Mouse (Mus musculus) adrenal gland, adult 18-20 months (tissue): ENCODE results near the gene Csk. TPM values are rescaled to one million over a fixed set of nuclear protein-coding genes. Genes with fewer than 3 reads are reported as not detected.

Experiments used
- DNase-seq, 2 experiments: peaks; one replicate each; pipeline ENCODE4 v3.0.0; 2021 to 2022; ENCODE audit warnings: low spot score in 2 of 2
- long read RNA-seq, 2 experiments: library from polyadenylated mRNA; stranded (forward); transcript quantifications; one replicate each; pipeline ENCODE4 v2.0.0; 2021
- total RNA-seq, 2 experiments: library from RNA; stranded (reverse); gene quantifications; 1 replicate in 1 of 2; 2 replicates in 1 of 2; pipeline ENCODE4 v1.2.3; 2021

Gene Csk
- total RNA-seq = 10 to 100 TPM; 62.2 to 89.1 TPM
- long read RNA-seq, experiment 1, transcript Csk-201 (13 exons, 2,749 nt) = major isoform, 17 of 21 reads
- long read RNA-seq, experiment 1, partial matches to known transcripts = 1 of 21 reads
- long read RNA-seq, experiment 1, other reads (novel, unspliced or antisense) = 3 of 21 reads
- long read RNA-seq, experiment 2, transcript Csk-201 (13 exons, 2,749 nt) = major isoform, 37 of 63 reads
- long read RNA-seq, experiment 2, partial matches to known transcripts = 13 of 63 reads
- long read RNA-seq, experiment 2, other reads (novel, unspliced or antisense) = 12 of 63 reads

- DNase-seq = no peak
Observed at GRCm38 (mm10) chr9:57653283-57653682, at the start of gene Csk. TSS of gene Csk (minus strand) at chr9:57653631.

DNA sequence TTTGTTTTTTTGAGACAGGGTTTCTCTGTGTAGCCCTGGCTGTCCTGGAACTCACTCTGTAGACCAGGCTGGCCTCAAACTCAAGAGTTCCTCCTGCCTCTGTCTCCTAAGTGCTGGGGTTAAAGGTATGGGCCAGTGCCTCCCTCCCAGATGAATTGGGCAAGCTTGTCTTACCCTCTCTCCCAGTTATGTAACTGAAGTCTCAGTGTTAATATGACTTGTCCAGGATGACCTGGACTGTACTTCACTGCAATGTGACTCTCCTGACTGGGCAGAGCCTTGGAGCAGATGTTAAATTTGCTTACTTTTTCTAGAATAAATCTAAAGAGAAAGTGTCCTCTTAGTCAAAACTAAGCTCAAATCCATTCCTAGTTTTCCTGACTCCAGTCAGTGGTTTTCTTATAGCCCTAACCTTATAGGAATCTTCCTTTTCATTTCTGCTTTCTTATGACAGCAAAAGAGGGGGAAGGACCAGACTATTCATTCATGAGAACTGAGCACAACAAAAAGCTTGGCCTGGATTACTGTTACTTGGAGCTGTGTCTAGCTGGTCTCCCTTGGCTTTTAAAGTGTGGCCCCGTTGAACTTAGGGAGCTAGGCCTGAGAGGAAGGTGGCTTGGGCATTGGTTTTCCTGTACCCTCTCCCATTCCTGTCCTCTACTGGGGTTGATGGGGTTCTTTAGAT lies 45.2 kb upstream of the Csk start:
- DNase-seq = no peak

- no peak for DNase-seq
Observed at GRCm38 (mm10) chr9:57697380-57697779, 43.9 kb upstream of the Csk start.

- peak in 1 of 2 experiments; percentile 27 for DNase-seq
Observed at GRCm38 (mm10) chr9:57696380-57697285, 43.2 kb upstream of the Csk start.

DNA sequence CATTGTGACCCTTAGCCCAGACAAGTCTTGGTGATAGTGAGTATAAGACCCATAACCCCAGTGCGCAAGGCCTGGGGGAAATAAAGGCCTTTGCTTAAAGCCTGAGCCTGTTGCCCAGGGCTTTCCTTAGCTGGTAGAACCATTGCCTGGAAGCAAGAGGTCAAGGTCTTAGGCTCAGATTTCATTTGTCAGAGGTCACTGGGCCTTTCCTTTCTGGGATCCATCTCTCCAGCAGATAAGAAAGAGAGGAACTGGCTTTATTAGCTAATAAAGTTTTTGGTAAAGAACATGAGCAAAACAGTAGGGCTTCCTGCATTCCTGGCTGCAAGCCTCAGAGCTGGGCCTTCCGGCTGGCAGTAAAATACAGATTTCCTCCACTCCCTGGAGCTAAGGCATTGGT lies 40.7 kb upstream of the Csk start:
- no peak for DNase-seq

- no peak for DNase-seq
Observed at GRCm38 (mm10) chr9:57688606-57689005, 35.2 kb upstream of the Csk start.

- DNase-seq = no peak
Observed at GRCm38 (mm10) chr9:57688158-57688557, 34.7 kb upstream of the Csk start.

DNA sequence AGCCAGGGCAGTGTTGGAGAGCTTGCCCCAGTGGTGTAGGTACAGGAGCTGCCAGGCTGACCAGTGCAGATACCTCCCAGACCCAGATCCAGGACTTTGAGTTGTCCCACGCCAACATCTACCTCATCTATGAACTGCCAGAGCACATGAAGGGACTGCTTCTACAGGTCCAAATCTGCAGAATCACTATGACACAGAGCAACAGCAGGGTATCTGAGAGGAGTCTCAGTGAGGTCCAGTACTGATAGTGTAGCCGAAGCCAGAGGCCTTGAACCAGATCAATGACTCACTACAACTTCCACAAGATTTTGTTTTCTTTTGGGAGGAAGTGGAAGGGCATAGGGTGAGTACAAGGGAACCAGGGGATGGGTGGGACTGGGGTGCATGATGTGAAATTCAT lies 34.3 kb upstream of the Csk start, which contains the start of gene Cyp1a1:
Cyp1a1 (plus strand) TSS at position 178 of the 400 bp plus-strand sequence.
- peak in 1 of 2 experiments; percentile 12 for DNase-seq

GRCm38 (mm10) chr9:57686011-57686410 lies 32.6 kb upstream of the Csk start:
- DNase-seq = no peak

GRCm38 (mm10) chr9:57683520-57683919 lies 30.1 kb upstream of the Csk start, which contains the start of gene Cyp1a2:
TSS of gene Cyp1a2 (minus strand) at chr9:57683703.
- no peak for DNase-seq

- no peak for DNase-seq
Observed at GRCm38 (mm10) chr9:57681411-57681810, 28.0 kb upstream of the Csk start.

DNA sequence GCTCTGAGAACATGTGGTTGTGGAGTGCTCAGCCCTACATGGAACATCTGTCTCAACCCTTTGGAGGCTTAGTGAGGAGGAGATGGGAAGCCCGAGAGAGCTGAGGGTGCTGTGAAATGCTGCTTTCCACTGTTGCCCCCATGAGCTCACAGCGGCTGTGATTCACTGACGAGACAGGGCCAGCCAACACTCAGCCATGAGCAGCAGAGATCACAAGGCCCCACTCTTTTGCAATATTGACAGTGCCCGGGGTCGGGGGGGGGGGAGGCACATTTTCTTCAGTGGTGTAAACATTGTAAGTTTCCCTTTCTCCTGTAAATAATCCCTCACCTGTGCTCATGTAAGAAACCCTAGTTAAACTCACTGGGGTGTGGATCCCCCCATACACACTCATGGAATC lies 18.1 kb upstream of the Csk start:
- DNase-seq = no peak

DNA sequence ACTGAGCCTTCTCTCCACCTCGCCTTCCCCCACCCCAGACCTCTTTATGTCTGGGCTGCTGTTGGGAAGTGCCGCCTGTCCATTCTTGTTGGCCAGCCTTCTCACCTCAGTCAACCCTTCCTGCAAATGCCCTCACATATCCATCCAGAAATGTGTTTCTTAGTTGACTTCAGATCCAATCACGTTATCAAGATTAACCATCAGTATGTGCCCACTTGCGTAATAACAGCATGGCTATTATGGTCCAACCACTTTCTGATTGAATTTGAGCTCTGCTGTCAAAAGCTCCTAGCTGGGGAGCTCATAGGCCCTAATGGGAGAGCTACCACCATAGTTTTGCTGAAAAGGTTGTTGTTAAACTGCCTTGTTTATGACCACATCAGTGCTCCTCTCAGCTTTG lies 17.6 kb upstream of the Csk start:
- DNase-seq = no peak

DNA sequence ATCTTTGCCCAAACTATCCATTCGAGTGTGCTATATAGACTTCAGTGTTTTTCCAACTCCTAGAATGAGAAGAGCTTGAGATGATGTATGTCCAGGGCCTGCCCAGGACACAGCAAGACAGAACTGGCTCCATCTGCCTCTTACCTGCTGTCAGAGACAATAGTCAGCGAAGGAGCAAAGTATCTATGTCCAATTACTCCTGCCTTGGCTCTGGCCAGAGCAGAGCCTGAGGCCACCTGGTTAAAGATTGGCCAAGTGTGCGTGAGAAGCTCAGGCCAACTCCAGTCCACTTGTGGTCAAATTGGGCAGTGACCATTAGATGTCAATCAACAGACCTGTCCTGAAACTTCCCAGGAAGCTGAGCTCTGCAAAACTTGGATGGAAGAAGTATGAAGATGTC lies 16.1 kb upstream of the Csk start:
- no peak for DNase-seq

DNA sequence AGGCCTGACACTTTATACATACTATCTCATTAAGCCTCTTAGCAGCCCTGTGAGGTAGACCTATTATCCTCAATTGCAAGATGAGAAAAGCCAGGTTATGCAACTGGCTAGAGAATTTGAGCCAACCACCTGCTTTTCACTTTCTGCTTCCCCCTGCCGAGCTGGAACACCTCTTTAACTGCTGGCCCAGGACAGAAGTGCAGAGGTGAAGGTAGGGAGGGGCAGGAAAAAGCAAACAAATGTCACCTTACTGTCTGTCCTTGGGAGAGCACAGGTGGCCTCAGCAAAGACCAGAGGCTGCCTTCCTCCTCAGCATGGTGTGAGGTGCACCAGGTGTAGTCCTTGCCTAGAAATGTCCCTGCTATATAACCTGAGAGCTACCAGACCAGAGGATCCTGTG lies 14.8 kb upstream of the Csk start:
- no peak for DNase-seq

DNA sequence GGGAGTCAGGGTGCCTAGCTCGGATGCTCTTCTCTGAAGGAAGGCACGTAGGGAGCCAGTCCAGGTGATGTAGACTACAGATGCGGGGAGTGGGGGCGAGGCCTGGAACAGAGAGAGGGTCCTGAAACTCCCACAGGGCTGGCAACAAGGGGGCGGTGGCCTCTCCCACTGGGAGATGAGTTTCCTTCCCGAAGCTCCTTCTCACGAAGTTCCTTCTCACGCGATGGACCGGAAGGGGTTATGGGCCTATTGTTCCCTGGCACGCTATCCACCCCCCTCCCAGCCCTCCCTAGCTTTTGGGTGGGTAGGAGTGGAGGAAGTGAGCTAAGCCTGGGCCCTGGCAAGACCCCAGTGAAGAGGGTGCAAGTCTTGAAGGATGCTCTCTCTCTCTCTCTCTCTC lies 14.4 kb upstream of the Csk start:
- no peak for DNase-seq

DNA sequence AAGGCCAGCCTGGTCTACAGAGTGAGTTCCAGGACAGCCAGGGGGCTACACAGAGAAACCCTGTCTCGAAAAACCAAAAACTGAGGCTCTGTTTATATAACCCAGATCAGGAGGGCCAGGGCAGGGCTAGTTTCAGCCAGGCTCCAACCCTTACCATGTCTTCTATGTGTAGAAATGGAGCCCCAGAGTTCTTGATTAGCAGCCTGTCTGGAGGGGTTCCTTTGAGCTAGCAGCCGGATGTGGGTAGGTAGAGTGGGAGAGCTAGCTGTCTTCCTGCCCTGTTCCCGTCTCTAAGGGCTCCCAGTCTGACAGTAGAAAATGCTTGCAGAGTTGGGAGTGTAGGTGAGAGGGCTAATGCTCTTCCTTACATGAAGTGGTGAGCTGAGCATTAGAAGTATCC lies 13.7 kb upstream of the Csk start:
- no peak for DNase-seq

DNA sequence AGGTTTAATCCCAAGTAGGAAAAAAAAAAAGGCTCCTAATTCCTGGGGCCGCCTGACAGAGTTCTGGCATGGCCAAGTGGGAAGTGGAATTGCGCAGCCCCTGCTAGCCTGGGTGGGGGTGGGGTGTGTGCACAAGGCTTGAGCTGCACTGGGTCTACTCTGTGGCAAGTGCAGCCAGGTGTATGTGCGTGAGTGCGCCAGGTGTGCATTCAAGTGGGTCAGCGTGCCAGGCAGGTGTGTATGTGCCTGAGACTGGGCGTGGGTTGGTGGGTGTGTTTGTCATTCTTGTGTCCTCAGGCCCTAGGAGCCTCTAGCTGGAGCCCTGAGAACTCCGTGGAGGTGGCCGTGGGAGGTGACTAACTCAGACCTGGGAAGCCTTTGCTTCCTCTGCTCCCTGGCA lies 13.1 kb upstream of the Csk start:
- DNase-seq = no peak

DNA sequence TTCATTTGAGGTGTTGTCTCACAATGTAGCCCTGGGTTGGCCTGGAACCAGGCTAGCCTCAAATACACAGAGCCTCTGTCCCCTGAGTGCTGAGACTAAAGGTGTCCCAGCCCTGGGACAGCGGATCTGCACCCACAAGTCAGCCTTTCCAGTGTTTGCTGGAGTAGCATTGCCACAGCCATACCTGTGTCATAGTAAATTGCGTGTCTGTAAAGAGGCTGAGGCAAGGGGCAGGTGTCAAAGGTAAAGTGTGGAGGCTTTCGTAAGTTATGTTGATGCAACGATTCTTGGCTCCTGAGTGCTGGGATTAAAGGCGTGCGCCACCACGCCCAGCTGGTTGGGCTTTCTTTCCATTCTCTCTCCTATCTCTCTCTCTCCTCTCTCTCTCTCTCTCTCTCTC lies 11.2 kb upstream of the Csk start:
- DNase-seq = no peak

DNA sequence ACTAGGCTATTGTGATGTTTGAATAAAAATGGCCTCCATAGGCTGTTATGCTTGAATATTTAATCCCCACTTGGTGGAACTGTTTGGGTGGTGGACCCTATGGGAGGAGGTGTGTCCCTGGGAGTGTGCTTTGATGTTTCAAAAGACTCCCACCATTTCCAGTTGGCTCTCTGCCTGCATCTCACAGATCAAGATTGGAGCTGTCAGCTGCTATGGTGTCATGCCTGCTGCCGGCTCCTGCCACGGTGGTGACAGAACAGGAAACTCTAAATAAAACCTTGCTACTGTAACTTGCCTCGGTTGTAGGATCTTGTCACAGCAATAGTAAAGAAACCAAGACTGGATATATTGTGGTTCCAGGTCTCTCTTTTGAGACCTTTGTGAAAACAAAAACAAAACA lies 8.1 kb upstream of the Csk start:
- no peak for DNase-seq

DNA sequence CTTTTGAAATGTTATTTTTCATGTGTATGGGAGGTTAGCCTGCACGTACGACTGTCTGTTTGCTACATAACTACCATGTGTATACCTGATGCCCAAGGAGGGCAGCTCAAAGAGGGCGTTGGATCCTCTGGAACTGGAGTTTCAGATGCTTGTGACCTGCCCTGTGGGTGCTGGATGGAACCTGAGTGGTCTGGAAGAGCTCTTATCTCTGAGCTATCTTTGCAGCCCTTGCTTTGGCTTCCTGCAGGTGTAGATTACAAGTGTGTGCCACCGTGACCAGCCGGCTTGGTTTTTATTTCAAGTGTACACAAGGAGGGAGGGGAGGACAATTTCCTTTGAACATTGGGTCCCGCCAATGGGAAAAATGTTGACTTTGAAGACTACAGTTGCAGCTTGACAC lies 7.1 kb upstream of the Csk start:
- DNase-seq = no peak

DNA sequence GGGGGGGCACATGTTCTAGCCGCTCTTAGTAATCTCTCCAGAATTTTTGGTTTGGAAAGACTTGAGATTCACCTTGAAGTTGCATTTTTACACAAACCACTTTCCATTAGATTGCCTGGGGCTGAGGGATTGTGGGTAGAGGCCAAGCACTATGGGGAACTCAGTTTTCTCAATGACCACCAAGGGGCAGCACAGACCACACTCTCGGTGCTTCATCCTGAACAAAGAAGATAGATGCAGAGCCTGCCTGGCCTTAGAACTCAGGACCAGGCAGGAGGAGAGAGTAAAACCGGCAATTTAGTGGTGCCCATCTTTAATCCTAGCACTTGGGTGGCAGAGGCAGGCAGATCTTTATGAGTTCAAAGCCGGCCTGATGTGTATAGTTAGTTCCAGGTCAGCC lies 6.3 kb upstream of the Csk start:
- peak; percentile 63 to 67 for DNase-seq
